Mouse (Mus musculus): Measurements from ENCODE around the gene Cav3.

DNA sequence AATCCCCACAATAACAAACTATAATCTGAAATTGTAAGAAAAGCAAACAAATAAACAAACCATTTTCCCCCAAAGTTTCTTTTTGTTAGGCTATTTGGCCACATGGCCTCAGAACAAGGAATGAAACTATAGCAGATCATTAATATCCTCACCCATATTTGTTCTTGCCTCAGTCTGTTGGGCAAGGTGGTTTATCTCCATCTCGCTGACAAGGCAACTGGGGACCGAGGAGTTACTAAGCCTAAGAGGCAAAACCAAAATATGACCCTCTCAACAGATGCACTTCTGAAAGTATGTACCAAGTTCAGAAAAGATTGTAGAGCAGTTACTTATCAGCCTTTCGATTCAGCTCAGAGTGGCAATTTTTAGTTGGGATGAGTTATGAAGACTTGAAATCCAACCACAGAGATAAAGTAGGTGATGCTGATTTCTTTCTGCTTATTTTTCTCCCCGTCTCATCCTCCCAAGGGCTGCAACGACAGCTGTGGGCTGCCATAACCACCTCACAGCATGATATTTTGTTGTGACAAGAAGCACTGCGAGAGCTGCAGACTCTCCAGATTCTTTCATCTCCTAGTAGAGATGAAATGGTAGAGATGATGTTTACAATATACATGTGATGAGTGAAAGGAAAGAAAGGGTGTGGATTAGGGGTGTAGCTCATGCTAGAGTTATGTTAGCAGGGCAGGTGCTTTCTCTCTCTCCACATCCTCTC is 33.1 kb upstream of the Cav3 start:
- TF ChIP-seq CTCF (IDR thresholded peaks at IDR 0.05; ENCODE audit: low read depth, low read length), result no peak
- no peak for TF ChIP-seq EP300 (IDR thresholded peaks at IDR 0.05; ENCODE audit: insufficient read depth, low read depth, low read length)
